Mouse (Mus musculus) MEL (cell line): Measurements from ENCODE around the gene Bcat1.

Experiments used
- BHLHE40 ChIP-seq: IDR thresholded peaks from 2 replicates; pipeline ENCODE4 v1.6.1; 2012; ENCODE audit warnings: low read depth, mild to moderate bottlenecking, inconsistent platforms, low read length, improper control_type of control experiment, borderline replicate concordance
- CTCF ChIP-seq, 3 experiments: IDR thresholded peaks in 2 of 3; conservative IDR thresholded peaks in 1 of 3; 2 replicates each; pipeline ENCODE4 v1.5.1; 2011 to 2012; ENCODE audit warnings: low read length in 3 of 3, low read depth in 2 of 3, mild to moderate bottlenecking in 2 of 3, improper control_type of control experiment in 1 of 3, inconsistent platforms in 1 of 3, mixed read lengths in 1 of 3, moderate library complexity in 1 of 3; ENCODE audit not compliant: control insufficient read depth in 1 of 3, insufficient read depth in 1 of 3, poor library complexity in 1 of 3, severe bottlenecking in 1 of 3
- EP300 ChIP-seq, 2 experiments: IDR thresholded peaks; 2 replicates each; pipeline ENCODE4 v1.6.1; 2011; ENCODE audit warnings: improper control_type of control experiment in 2 of 2, low read length in 2 of 2, low read depth in 1 of 2, mild to moderate bottlenecking in 1 of 2
- ETS1 ChIP-seq: IDR thresholded peaks from 2 replicates; pipeline ENCODE4 v1.6.1; 2012; ENCODE audit warnings: low read depth, mild to moderate bottlenecking, inconsistent platforms, low read length, improper control_type of control experiment, moderate library complexity
- MEF2A ChIP-seq: IDR thresholded peaks from 2 replicates; pipeline ENCODE4 v1.6.1; 2014; ENCODE audit warnings: low read depth, mild to moderate bottlenecking, inconsistent platforms, low read length, improper control_type of control experiment; ENCODE audit not compliant: poor library complexity, insufficient replicate concordance, severe bottlenecking; ENCODE audit errors: extremely low read depth
- MYC ChIP-seq: IDR thresholded peaks from 2 replicates; pipeline ENCODE4 v1.6.1; 2011; ENCODE audit warnings: low read depth, mild to moderate bottlenecking, low read length, improper control_type of control experiment, moderate library complexity
- NRF1 ChIP-seq: IDR thresholded peaks from 2 replicates; pipeline ENCODE4 v1.6.1; 2014; ENCODE audit warnings: low read depth, mild to moderate bottlenecking, inconsistent platforms, low read length, improper control_type of control experiment, moderate library complexity; ENCODE audit not compliant: poor library complexity, insufficient read depth, severe bottlenecking
- POLR2A ChIP-seq, 2 experiments: IDR thresholded peaks; 2 replicates each; pipeline ENCODE4 v1.6.1; 2011 to 2012; ENCODE audit warnings: low read length in 2 of 2, mild to moderate bottlenecking in 2 of 2, control low read depth in 1 of 2, improper control_type of control experiment in 1 of 2, low read depth in 1 of 2, moderate library complexity in 1 of 2; ENCODE audit not compliant: control insufficient read depth in 1 of 2, insufficient read depth in 1 of 2, poor library complexity in 1 of 2
- POLR2AphosphoS2 ChIP-seq: IDR thresholded peaks from 2 replicates; pipeline ENCODE4 v1.6.1; 2011; ENCODE audit warnings: low read length, improper control_type of control experiment
- SMC3 ChIP-seq: IDR thresholded peaks from 2 replicates; pipeline ENCODE4 v1.6.1; 2011; ENCODE audit warnings: low read depth, low read length, improper control_type of control experiment
- TAL1 ChIP-seq: IDR thresholded peaks from 2 replicates; pipeline ENCODE4 v1.6.1; 2012; ENCODE audit warnings: mild to moderate bottlenecking, inconsistent platforms, low read length, moderate library complexity, mixed read lengths
- UBTF ChIP-seq: IDR thresholded peaks from 2 replicates; pipeline ENCODE4 v1.6.1; 2012; ENCODE audit warnings: low read depth, mild to moderate bottlenecking, inconsistent platforms, low read length, improper control_type of control experiment, moderate library complexity, borderline replicate concordance; ENCODE audit not compliant: insufficient read depth
- USF1 ChIP-seq: IDR thresholded peaks from 2 replicates; pipeline ENCODE4 v1.6.1; 2014; ENCODE audit warnings: low read depth, mild to moderate bottlenecking, inconsistent platforms, low read length, improper control_type of control experiment, moderate library complexity
- ZC3H11A ChIP-seq: IDR thresholded peaks from 2 replicates; pipeline ENCODE4 v1.6.1; 2012; ENCODE audit warnings: low read depth, mild to moderate bottlenecking, inconsistent platforms, low read length, improper control_type of control experiment

DNA sequence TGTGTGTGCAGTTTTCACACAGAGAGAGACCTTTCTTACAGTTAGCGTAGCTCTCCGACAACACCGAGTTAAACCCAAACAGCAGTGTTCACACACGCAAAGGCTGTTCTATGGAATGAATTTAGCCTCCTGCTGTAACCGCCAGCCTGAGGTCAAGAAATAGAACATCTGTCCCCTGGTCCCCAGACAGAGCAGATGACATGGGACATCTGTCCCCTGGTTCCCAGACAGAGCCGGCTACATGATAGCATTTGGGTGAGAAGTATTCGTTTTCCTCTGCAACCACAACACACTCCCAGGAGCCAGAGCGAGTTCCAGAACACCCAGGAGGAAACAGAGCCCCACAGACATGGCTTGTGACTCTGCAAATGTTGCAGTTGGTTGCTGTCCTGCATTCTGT, 63.3 kb downstream of the Bcat1 start:
- TF ChIP-seq CTCF (IDR thresholded peaks at IDR 0.05 in 2 of 3, conservative IDR thresholded peaks at IDR 0.05 in 1 of 3; ENCODE audit: control insufficient read depth in 1 of 3, insufficient read depth in 1 of 3, low read depth in 2 of 3, low read length in 3 of 3, poor library complexity in 1 of 3, severe bottlenecking in 1 of 3) (no peak), POLR2AphosphoS2 (no peak), MEF2A (no peak), EP300 (IDR thresholded peaks at IDR 0.05; ENCODE audit: low read depth in 1 of 2, low read length in 2 of 2) (no peak), POLR2A (IDR thresholded peaks at IDR 0.05; ENCODE audit: control insufficient read depth in 1 of 2, insufficient read depth in 1 of 2, low read depth in 1 of 2, low read length in 2 of 2, poor library complexity in 1 of 2) (no peak), TAL1 (no peak), UBTF (no peak), ETS1 (no peak), MYC (no peak), NRF1 (no peak), BHLHE40 (no peak), ZC3H11A (no peak), SMC3 (no peak), USF1 (no peak)
